Mouse (Mus musculus): ENCODE results near the gene Gm47955.
"Not testable (repeated sequence)": the region's sequence is repeated elsewhere in the genome, so short reads cannot be mapped to it uniquely, and the experiment has no call there.

Gm47955 gene

GRCm38 (mm10) chr1:82993947-82994346 is 33.9 kb downstream of the Gm47955 start:
- no peak for DNase-seq

- DNase-seq, result not testable (repeated sequence)
These were observed 40.2 kb downstream of the Gm47955 start, which contains the start of gene Gm47959 for GRCm38 (mm10) chr1:83000306-83000705. Gm47959 (plus strand) TSS chr1:83000548.

DNA sequence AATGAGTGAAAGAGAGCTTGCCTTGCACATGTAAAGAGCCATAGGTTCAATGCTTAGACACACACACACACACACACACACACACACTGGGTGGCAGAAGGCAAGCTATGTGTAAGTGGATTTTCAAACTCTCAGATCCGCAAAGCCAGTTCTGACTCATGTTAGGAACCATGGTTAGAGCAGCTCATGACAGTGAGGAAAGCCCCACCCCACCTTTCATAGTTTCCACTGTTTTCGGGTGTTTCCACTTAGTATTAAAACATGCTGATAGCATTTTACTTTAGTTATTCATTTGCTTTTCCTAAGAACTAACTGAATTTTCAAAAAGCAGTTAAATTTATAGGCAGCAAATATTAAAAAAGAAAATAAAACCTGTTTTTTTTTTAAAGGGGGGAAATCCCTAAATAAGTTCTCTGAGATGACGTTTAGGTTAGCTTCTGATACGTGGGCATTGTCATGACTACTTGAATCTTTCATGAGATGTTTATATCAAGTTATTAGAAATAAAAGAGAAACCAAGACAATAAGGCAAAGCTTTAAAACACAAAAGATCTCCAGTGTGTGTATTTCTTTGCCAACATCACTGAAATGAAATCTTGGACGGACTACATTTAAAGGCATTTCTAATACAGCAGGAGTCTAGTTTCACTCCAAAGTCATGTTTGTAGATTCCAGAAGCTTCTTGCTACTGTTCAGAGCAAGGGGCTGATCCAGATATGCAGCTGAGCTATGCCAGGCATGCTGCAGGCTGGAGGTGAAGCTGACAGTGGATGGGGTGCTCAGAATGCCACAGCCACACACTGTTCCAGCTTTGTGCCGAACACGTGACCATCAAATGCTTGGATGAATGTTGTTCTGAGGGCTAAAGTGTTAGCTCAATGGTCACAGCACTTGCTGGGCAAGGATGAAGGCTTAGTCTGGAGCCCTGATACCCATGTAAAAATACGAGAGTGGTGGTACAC is 46.4 kb downstream of the Gm47955 start:
- DNase-seq, result no peak

DNA sequence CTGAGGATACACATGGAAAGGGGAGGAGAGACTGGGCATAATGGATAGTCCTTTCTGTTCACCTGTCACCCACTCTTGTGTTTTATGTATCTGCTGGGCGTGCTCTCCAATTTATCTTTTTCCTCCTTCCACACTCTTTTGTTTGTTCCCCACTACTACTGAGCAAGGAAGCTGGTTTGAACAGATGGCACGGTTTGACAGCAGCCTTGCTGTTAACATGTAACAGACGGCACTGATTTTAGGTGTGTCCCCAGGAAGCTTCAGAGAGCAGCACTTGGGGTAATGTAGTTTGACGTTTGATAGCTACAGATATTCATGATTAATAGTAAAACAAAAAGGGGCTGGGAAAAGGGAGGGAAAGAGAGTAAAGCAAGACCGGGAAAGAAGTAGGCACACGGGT is 47.4 kb downstream of the Gm47955 start:
- DNase-seq, result no peak

Measured in right cerebral cortex, postnatal 25 days (tissue).